Mouse (Mus musculus): ENCODE measurements around the gene AW146154. TPM values are rescaled to one million over a fixed set of nuclear protein-coding genes. Genes with fewer than 3 reads are reported as not detected.

The AW146154 gene
- 15.8 TPM for polyA plus RNA-seq (2017; shearing (Covaris generic))

GRCm38 (mm10) chr7:41499389-41500049, at the start of gene AW146154, which contains the start of gene Gm20449:
Gene AW146154 (minus strand): TSS chr7:41499890.
Gene Gm20449 (minus strand): TSS chr7:41499417.

GRCm38 (mm10) chr7:41448596-41448995, 51.1 kb downstream of the AW146154 start, which contains the start of gene Vmn2r57:
Gene Vmn2r57 (minus strand): TSS chr7:41448696.

Other genes starting within 250 kb of the AW146154 start
- 42.9 TPM for gene AI987944, start 106.5 kb downstream of the AW146154 start, polyA plus RNA-seq (2017; shearing (Covaris generic))
- 0.05 TPM for gene Vmn2r57, start 51.2 kb downstream of the AW146154 start, polyA plus RNA-seq (2017; shearing (Covaris generic))
- gene Gm20449, start 473 bp downstream of the AW146154 start, polyA plus RNA-seq (2017; shearing (Covaris generic)): not detected
- gene Gm6871, start 73.8 kb upstream of the AW146154 start, polyA plus RNA-seq (2017; shearing (Covaris generic)): not detected
- gene 2610021A01Rik, start 99.3 kb upstream of the AW146154 start, polyA plus RNA-seq (2017; shearing (Covaris generic)): 32.0 TPM
- 12.5 TPM for gene Zfp788, start 133.3 kb upstream of the AW146154 start, polyA plus RNA-seq (2017; shearing (Covaris generic))

All from CD4-positive, CD25-positive, alpha-beta regulatory T cell, adult 9 weeks (primary cell).